Mouse (Mus musculus) thymus, postnatal 25 days (tissue): Measurements from ENCODE around the gene Ablim1.

Experiments used
- DNase-seq: peaks from one replicate; pipeline ENCODE4 v3.0.0; 2022

The Ablim1 gene

DNA sequence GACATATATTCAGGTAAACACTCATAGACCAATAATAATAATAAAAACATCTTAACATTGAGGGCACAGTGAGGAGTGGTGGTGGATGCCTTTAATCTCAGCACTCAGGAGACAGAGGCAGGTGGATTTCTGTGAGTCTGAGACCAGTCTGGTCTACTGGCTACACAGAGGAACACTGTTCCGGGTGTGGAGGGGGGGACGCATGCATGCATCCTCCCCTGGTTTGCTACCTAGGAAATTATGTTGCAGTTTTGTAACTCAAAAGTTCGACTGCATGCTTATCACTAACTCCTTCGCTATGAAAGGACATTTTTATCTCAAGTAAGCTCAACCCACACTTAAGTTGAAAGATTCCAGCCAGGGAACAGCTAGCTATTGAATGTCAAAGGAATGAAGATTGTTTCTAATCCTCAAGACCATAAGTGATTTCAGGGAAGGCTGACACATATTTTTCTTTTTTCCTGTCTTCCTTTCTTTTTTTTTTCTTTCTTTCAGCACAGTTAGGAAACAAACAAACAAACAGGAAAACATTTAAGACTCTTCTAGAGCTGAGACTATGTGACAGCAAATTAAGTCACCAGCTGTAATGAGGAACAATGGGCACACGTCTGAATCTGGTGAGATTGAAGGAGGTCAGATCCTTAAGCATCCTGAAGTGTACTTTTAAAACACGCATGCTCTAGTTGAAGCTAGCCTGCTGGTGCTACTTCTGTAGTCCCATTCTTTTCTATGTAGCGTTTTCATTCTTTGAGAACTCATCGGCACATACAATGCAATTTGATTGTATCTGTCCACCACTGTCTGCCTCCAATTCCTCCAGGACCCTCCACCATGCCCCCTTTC is 26.4 kb upstream of the Ablim1 start:
- no peak for DNase-seq

DNA sequence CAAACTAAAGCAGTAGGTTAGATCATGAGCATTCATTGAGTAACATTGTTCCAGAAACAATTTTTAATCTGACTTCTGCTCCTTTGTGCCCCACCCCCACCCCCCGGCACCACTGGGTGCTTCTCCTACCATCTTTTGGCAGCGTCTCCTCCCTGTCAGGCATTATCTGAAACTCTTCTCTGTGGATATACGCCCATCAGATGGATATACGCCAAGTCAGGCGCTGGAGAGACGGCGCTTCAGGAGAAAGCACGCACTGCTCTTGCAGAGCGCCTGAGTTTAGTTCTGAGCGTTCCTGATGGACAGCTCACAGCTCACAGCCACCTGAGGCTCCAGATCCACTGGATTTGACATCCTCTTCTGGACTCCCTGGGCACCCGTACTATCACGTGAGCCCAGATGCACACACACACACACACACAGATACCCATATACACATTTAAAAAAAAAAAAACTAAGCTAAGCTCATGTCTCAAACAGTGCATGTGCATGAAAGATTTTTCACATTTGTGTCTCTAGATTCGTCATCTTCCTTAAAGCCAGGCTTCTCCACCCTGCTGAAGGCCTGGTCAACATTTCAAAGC is 24.7 kb upstream of the Ablim1 start:
- DNase-seq: no peak

DNA sequence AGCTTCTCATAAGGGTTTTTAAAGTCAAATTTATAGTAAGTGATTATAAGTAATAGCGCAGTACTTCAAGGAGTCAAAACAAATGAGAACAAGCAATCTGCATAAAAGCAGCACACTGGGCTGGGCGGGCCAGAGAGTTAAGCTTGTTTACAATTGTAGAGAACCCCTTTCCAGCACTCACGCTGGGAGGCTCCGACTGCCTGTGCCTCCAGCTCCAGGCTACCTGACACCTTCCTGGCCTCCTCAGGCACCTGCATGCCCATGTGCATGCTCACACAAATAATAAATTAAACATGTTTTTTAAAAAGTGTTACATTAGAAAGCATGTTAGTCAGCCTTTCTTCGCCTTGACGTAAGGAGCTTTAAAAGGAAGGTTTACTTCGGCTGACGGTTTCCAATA is 20.4 kb upstream of the Ablim1 start:
- no peak for DNase-seq

DNA sequence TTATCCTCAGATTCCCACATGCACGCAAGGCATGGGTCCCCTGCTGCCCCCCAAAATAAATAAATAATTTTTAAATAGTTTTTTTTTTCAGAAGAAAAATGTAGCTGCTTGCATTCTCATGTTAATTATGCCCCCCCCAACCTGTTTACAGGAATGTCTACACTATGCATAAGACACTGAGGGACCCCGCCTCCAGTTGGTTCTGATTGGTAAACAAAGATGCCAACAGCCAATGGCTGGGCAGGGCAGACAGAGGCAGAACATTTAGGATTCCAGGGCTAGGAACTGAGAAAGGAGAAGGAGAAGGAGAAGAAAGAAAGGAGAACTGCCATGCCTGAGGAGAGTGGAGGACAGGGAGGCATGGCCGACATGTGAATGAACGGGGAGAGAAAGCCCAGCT is 18.6 kb upstream of the Ablim1 start:
- no peak for DNase-seq

DNA sequence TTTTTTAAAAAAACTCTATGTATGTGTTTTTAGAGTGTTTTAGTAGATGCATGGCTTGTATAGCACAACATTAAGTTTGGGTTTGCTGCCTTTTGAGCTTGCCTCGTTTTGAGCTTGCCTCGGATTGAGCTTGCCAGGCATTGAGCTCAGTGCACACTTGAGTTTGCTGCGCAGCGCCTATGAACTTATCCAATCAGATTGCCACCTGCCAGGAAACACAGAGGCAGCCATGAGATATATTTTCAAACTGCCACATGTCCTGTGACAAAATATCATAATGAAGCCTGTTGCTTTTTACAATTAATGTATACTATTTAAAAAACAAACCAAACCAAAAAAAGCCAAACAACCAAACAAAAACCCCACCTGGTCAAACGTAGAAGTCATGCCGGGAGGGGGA is 16.5 kb upstream of the Ablim1 start:
- DNase-seq: no peak

DNA sequence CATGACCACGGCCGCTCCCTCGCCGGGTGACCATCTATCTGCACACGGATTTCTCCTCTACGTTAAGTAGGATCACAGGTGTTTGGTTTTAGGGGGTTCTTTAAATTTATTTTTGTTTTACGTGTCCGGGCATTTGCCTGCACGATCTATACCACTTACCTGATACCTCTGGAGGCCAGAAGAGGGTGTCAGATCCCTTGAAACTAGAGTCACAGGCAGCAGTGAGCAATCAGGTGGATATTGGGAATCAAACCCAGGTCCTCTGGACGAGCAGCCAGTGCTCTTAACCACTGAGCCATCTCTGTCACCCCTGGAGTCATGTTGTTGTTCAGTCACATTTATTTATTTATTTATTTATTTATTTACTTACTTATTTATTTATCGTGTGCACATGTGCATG is 15.6 kb upstream of the Ablim1 start:
- no peak for DNase-seq

DNA sequence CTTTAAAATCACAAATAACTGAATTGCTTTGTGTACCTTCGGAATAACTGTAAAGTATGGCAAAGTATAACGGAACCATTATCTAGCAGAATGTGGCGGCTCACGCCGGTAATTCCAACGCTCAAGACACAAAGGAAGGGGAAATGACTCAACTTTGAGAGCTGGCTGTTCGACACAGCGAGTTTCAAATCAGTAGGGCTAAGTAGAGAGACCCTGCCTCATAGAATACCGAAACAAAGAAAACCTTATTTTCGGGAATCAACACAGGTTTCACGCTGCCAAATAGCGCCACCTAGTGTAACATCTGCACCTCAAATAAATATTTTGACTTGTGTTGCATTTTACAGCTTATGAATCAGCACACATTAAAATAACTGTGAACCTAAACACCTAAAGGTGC is 14.1 kb upstream of the Ablim1 start:
- DNase-seq: peak; percentile 44

DNA sequence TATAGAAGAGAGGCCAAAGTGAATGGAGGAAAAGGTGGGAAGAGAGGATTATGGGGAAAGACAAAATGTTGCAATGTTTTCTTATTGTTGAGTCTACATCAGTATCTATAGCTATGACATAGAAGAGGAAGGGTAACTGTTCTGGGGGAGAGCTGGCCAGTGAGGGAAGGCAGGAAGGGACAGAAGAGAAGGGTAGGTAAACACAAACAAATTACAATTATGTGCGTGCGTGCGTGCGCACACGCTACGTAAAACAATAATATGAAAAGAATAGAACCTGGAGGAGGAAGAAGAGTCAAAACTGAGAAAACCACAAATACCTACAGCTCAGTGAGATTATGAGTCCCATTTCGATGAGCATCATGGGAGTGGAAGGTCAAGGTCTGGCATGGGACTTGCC is 13.6 kb upstream of the Ablim1 start:
- DNase-seq: no peak

DNA sequence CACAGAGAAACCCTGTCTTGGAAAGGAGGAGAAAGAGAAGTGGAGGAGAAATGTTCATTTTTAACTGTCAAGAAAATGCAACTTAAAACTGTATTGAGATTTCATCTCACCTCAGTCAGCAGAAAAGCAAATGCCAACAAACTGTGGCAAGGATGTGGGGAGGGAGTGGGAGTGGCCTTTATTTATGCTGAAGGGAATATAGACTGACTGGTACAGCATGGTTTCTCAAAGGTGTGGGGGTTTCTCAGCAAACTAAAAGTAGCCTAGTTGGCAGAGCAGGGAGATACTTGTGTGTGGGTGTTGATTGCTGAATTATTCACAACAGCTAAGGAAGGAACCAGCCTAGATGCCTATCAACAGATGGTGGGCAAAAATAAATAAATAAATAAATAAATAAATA is 13.0 kb upstream of the Ablim1 start:
- DNase-seq: no peak

DNA sequence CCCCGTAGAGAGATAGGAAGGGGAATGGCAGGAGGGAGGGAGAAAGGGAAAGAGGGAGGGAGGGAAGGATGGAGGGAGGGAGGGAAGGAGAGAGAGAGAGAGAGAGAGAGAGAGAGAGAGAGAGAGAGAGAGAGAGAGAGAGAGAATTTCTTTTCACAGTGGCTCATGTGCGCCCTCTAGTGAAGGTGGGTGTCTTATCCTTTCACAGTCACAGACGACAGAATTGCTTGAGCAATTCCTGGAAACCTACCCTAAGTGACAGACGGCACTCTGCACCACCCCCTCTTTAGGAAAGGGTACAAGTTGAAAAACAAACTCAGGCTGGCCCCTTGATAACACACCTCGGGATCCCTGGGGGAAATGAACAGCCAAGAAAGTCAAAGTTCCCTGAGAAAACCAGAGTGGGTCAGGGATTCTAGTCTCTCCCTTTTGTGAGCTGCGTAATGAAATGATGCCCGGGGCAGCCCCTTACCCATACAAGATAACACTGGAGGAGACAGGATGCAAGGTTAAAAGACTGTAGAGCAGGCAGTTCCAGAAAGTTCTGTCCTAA is 11.1 kb upstream of the Ablim1 start:
- DNase-seq: peak; percentile 65

DNA sequence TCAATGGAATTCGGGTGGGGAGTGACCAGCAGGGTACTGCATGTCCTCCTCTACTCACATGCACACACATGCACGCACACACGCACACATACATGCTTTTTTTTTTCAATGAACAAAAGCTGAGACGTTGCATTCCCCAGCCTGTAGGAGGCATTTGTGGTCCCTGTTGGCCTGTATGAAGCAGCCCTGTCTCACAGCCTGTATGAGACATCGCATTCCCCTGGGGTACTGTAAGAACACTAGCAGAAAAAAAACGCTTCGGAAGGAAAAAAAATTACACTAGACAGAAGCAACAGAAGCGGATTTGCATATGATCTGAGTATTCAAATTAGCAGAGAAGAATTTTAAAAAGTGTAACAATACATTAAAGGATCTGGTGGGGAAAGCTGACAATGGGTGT is 8.4 kb upstream of the Ablim1 start:
- DNase-seq: no peak

DNA sequence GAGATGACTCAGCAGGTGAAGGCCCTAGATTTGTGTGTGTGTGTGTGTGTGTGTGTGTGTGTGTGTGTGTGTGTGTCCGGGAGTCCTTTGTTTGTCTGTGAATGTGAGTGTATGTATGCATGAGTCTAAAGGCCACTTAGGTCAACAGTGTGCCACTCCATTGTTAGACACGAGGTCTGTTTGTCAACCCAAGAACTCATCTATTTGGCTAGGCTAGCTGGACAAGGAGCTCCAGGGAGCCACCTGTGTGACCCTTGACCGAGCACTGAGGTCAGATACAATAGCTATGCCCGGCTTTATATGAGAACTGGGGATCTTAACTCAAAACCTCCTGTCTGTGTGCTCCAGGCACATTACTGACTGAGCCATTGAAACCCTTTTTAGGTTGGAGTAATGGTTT is 7.8 kb upstream of the Ablim1 start:
- no peak for DNase-seq

DNA sequence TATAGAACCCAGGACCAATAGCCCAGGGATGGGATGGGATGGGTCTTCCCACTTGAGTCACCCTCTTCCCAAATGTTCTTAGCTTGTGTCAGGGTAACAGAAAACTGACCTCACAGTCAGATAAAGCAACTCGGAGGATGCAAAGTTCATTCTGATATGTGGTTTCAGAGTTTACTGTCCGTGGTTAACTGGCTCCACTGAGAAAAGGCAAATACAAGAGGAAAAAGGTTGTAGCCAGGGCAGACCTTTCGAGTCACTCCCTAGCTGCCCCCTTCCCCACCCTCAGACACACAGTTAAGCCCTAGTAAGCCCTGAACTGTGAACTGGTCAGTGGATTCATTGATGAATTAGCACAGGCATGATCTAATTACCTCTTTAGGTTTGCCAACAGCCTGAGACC is 7.1 kb upstream of the Ablim1 start:
- DNase-seq: no peak

DNA sequence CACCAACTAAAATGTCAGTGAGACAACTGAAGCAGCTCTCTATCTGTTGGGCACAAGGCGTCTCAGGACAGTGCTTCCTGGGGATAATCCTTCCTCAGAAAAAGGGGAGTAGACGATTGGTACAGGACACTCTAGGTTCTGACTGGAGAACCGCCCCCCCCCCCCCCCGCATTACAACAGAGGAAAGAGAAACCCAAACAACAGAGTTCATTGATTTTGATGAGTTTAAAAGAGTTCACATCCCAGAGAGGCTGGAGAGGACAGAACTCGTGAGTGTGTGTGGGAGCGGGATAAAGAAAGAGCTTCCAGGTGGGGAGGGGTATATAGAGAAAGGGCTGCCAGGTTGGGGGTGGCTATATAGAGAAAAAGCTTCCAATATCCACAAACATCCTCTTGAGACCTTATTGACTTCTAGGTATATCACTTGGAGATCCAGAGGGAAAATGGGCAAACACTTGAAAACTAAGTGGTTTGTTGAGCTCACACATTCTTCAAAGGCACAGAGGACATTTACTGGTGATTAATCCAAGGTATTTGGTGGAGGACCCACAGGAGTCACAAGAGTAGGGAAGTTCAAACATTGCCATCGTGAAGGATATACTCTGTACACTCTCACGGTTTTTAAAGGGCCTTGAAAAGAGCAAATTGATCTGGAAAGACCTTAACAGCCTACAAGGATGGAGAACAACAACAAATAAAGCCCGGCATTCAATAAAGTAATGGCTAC is 6.1 kb upstream of the Ablim1 start:
- no peak for DNase-seq

DNA sequence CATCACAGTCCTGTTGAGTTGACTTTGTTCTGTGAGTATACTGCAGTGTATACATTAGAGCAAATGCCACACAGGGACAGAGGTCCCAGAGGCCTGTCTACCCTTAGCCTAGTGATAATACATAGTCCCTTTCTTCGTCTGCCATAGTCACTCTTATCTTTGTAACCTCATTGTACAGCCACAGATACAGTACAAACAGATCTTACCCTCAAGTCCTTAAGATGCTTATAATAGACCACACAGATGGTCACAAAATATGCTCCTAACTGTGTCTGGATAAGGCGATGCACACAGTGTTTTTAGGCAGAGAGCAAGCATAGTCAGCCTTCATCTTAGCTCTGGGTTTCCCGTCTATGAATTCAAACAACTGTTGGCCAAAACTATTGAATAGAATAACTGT is 1.9 kb upstream of the Ablim1 start:
- DNase-seq: no peak

DNA sequence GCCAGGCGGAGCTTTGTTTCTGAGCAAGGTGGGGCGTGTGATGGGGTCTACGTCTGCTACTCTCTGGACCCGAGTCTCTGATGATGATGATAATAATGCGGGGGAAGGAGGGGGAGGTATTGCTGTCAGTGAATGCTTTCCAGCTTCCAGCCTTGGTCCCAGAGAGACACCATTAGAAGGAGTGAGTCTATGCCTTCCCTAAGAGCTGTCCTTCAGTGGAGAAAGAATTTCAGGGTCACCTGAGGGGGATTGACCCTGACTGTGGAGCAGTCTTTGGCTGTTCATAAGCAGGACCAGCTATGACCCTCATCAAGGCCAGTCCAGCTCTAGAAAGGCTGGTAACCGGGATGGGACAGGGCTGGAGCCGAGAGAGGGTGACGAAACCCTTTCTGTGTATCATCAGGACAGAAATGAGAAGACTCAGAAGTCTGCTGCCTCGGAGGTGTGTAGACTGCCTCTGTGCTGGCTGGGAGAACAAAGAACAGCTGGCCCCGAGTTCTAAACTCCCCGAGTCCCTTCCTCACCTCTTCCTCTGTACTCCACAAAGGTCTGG is 370 bp upstream of the Ablim1 start:
- DNase-seq: no peak

DNA sequence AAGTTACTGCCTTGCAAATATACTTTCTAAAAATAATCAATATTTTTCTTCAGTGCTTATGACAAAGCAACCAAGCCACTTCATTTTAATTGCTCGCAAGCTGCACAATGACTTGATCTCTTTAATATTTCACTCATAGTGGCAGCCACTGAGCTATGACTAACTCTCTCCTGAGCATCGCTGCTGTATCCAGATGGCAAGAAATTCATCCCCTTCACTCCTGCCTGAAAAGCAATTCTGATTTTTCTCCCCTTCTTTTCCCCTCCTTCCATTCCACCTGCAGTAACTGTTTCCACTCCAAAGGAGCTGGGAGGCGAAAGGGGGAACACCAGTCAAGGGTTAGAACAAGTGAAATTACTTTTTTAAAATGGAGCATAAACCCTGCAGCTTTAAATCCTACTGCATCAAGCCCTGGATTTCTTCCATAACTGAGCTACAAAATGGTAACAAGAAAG is 801 bp downstream of the Ablim1 start:
- DNase-seq: no peak

DNA sequence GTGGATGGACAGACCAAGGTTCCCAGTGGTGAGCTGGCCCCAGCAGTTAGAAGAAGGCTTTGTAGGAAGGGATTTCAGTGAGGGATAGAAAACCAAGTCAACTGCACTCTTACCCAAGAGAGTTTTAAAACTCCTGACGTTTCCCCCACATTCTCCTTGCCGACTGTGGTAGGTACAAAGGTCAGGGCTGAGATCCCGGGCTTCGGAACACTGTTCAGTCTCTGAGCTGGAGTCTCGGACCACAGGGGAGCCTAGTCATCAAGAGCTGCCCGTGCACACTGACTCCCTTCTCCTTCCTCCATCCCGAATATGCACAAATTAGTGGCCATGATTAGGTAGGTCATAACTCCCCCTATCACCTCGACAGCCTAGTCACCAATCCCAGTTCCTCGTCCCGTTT is 1.5 kb downstream of the Ablim1 start:
- no peak for DNase-seq

DNA sequence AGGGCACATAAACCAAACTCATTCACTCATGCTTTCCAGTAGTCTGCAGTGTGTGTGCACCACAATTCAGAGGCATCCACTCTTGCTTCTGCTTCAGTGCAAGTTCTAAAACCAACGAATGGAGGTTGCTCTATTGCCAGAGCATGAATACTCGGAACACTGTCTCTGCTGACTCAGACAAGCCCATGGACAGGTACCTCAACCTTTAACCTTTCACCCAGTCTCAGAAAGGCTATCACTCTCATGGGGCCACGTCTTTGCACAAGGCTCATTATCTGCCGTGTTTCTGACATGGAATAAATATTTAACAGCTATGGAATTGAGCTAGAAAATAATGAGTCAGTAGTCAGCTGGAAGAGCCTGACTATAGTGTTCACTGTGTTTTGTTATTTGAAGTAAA is 4.7 kb downstream of the Ablim1 start:
- no peak for DNase-seq

DNA sequence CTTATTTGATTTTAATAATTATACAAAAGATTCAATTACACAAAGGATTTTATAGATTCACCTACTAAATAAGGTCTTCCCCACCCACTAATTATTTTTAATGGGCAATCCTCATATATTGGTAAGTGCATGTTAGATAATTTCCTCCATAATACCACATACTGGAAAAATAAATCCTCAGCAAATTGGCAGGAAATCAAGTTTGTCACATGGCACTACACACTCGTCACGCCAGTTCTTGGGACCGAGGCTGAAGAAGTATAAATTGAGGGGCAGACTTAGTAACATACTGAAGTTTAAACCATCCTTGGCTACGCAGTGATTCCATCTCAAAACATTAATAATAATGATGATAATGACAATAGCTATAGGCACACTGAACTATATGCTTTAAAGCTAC is 8.1 kb downstream of the Ablim1 start:
- DNase-seq: no peak

DNA sequence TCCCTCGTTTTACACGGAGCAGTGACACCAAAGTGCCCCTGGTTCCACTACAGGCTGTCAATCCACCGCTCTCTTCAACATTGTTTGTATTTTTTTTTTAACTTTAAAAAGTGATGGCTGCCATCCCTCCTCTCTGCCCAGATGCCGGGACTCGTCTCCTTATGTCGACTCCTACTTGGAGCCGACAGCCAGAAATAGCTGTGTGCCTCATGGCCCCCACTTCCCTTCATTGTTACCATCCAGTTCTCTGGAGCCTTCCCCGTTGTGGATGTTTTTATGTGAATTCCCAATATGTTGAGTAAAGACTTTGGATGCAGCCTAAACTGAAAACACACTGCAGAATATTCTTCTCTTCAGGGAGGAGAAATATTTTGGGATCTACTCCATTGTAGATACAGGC is 8.7 kb downstream of the Ablim1 start:
- DNase-seq: no peak

DNA sequence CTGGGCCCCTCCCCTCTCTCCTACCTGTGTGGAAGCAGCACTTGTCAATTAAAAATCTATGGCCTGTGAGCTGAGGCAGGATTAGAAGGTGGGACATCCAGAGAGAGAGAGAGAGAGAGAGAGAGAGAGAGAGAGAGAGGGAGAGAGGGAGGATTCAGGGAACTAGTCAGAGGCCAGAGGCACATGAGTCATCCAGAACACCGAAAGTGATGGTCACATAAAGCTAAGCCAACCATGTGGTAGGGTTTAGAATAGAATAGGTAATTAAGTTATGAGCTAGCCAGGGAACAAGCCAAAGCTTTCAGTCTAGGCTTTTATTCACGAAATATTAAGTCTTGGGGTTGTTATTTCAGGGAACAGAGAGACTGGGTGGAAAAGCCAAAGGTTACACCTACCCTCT is 10.1 kb downstream of the Ablim1 start:
- DNase-seq: no peak

DNA sequence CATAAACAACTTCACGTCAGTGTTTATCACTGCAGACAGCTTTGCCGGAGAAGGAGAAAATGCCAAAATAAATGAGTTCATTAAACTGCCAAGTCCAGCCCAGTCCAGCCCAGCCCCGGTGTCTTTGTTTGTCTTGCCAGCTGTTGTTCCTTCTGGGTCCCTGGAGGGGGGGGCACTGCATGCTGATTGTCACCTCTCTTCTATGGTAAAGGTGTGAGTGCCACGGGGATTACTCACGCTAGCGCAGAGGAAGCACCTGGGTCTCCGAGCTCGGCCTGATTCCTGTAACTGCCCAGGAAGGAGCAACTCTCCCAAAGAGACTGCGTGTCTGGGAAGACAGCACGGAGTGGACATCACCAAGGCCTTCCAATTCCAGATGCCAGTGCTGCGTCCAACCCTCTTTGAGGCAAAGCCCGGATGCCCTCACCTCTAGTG is 12.7 kb downstream of the Ablim1 start:
- no peak for DNase-seq

DNA sequence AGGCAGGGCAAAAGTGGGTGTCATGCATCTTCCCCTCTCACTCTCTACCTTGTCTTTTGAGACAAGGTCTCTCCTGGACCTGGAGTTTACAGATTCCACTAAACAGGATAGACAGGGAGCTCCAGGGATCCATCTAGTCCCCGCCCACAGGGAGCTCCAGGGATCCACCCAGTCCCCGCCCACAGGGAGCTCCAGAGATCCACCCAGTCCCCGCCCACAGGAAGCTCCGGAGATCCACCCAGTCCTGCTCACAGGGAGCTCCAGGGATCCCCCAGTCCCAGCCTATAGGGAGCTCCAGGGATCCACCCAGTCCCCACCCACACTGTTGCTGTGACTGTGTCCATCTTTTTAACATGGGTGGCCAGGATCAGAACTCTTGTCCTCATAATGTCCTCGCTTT is 16.7 kb downstream of the Ablim1 start:
- no peak for DNase-seq
